22 mouse cellular contexts compared by ENCODE assay signal in the genomic region with DNA sequence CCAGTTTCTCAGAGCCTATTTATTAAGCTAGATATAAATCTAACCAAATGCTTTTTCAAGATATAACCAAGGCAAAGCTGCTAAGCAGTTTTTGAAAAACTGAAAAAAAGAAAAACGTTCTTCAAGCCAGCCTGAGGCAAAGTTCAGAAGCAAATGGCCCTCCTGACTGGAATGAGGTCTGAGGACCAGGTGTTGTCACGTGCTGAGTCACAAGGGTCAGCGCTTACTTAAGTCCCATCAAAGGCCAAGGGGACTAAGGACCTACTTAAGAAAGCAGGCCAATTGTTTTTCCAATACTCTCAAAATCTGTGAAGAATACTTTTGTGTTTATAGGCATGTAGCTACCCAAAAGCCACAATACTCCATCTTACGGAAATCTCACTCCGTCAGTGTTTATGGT. TPM values are rescaled to one million over a fixed set of nuclear protein-coding genes. Genes with fewer than 3 reads are reported as not detected.
DNase-seq lines count a peak whose midpoint lies in the region; ATAC-seq and TF ChIP-seq lines count a peak whose summit lies in the region.
"Had no signal": no experiment of that assay in that cellular context is flagged by ENCODE, and none has a peak within 500 bp of the region (broad histone marks: within the 10 kb centered on the region; RNA-seq: fewer than 3 reads in every experiment).

No protein-coding gene starts in this region.

- peaks cover 6% of the 10 kb centered on the region; the same call in 1 of the 2 replicates for H3K36me3 ChIP-seq in stomach, embryonic 15.5 days
- H3K36me3 ChIP-seq in stomach, postnatal 0 days (ENCODE audit: control insufficient read depth, insufficient read depth, low read length), result no peaks in the 10 kb centered on the region
- H3K36me3 ChIP-seq in lung, postnatal 0 days (ENCODE audit: insufficient read depth, low read length), result no peaks in the 10 kb centered on the region
- H3K36me3 ChIP-seq: hindbrain, embryonic 12.5 days had no signal

- peak overlapping the region; percentile 40; the same call in 1 of the 2 replicates for H3K27ac ChIP-seq in stomach, embryonic 15.5 days
- H3K27ac ChIP-seq in stomach, postnatal 0 days (replicated peaks), result no peak overlapping the region
- peak overlapping the region; percentile 70 for H3K27ac ChIP-seq in lung, postnatal 0 days (ENCODE audit: low read length)
- H3K27ac ChIP-seq: embryonic facial prominence, embryonic 12.5 days; forebrain, embryonic 13.5 days; hindbrain, embryonic 12.5 days; limb, embryonic 15.5 days; liver, embryonic 15.5 days; midbrain, embryonic 12.5 days; neural tube, embryonic 12.5 days had no signal

- no peak for TF ChIP-seq EP300 in stomach, postnatal 0 days (optimal IDR thresholded peaks at IDR 0.05)
- 0 out of 2 replicates have a peak, but pooled peaks have one; percentile 29 for TF ChIP-seq EP300 in lung, postnatal 0 days (IDR thresholded peaks at IDR 0.05)

- no peaks in the 10 kb centered on the region for H3K4me1 ChIP-seq in stomach, embryonic 15.5 days
- H3K4me1 ChIP-seq in stomach, postnatal 0 days (replicated peaks; ENCODE audit: control insufficient read depth, insufficient read depth), result no peaks in the 10 kb centered on the region
- H3K4me1 ChIP-seq in lung, postnatal 0 days (ENCODE audit: insufficient read depth, low read depth, low read length), result no peaks in the 10 kb centered on the region
- H3K4me1 ChIP-seq: embryonic facial prominence, embryonic 12.5 days; forebrain, embryonic 13.5 days; hindbrain, embryonic 12.5 days; limb, embryonic 15.5 days; liver, embryonic 15.5 days; midbrain, embryonic 12.5 days; neural tube, embryonic 12.5 days had no signal

- no peaks in the 10 kb centered on the region for H3K9me3 ChIP-seq in stomach, embryonic 15.5 days
- no peaks in the 10 kb centered on the region for H3K9me3 ChIP-seq in stomach, postnatal 0 days (ENCODE audit: control insufficient read depth, low read length)
- no peaks in the 10 kb centered on the region for H3K9me3 ChIP-seq in lung, postnatal 0 days (ENCODE audit: low read length)
- H3K9me3 ChIP-seq: embryonic facial prominence, embryonic 12.5 days; forebrain, embryonic 13.5 days; hindbrain, embryonic 12.5 days; limb, embryonic 15.5 days; liver, embryonic 15.5 days; midbrain, embryonic 12.5 days; neural tube, embryonic 12.5 days had no signal

- H3K9ac ChIP-seq in stomach, embryonic 15.5 days, result no peak overlapping the region
- no peak overlapping the region for H3K9ac ChIP-seq in stomach, postnatal 0 days (ENCODE audit: low read length)
- no peak overlapping the region for H3K9ac ChIP-seq in lung, postnatal 0 days (replicated peaks; ENCODE audit: low read depth)
- H3K9ac ChIP-seq: embryonic facial prominence, embryonic 12.5 days; forebrain, embryonic 13.5 days; hindbrain, embryonic 12.5 days; limb, embryonic 15.5 days; liver, embryonic 15.5 days; midbrain, embryonic 12.5 days; neural tube, embryonic 12.5 days had no signal

- no peak for DNase-seq in stomach, postnatal 0 days (ENCODE audit: low spot score)
- peak; percentile 24 for DNase-seq in kidney, postnatal 10 days
- peak; percentile 66 for DNase-seq in lung, postnatal 0 days (ENCODE audit: low spot score)
- DNase-seq in gastrocnemius, postnatal 14 days, result no peak
- DNase-seq in adrenal gland, postnatal 14 days, result no peak
- no peak for DNase-seq in frontal cortex, adult 2 months (ENCODE audit: extremely low spot score in 1 of 2, low spot score in 1 of 2)
- DNase-seq: adrenal gland, adult 8-10 months; cerebellum, adult 9-11 months; gastrocnemius, postnatal 36 days; heart, postnatal 10 days; thymus, adult 18-20 months had no signal

- 75% methylated on average over 5 of the region's 5 CpGs for WGBS in stomach, embryonic 15.5 days
- WGBS in stomach, postnatal 0 days, result 69% methylated on average over 5 of the region's 5 CpGs
- WGBS in lung, postnatal 0 days, result 61% methylated on average over 5 of the region's 5 CpGs

- H3K4me3 ChIP-seq in stomach, embryonic 15.5 days (replicated peaks), result no peak overlapping the region
- no peak overlapping the region for H3K4me3 ChIP-seq in stomach, postnatal 0 days (ENCODE audit: low read depth, low read length)
- H3K4me3 ChIP-seq in lung, postnatal 0 days (ENCODE audit: low read depth, low read length), result no peak overlapping the region
- H3K4me3 ChIP-seq: embryonic facial prominence, embryonic 12.5 days; erythroblast, embryonic 14.5 days; forebrain, embryonic 13.5 days; hindbrain, embryonic 12.5 days; limb, embryonic 15.5 days; liver, embryonic 15.5 days; midbrain, embryonic 12.5 days; neural tube, embryonic 12.5 days had no signal

- intact Hi-C loops in gastrocnemius, postnatal 14 days (cut with DNase I; ENCODE audit: low total_unique reads), result no loop called here

- H3K27me3 ChIP-seq in stomach, embryonic 15.5 days (replicated peaks), result no peaks in the 10 kb centered on the region
- no peaks in the 10 kb centered on the region for H3K27me3 ChIP-seq in stomach, postnatal 0 days (ENCODE audit: control insufficient read depth, insufficient read depth, low read length)
- H3K27me3 ChIP-seq in lung, postnatal 0 days (replicated peaks; ENCODE audit: insufficient read depth, low read length), result no peaks in the 10 kb centered on the region
- H3K27me3 ChIP-seq: embryonic facial prominence, embryonic 12.5 days; forebrain, embryonic 13.5 days; hindbrain, embryonic 12.5 days; limb, embryonic 15.5 days; liver, embryonic 15.5 days; midbrain, embryonic 12.5 days; neural tube, embryonic 12.5 days had no signal

- TF ChIP-seq CTCF in stomach, postnatal 0 days (IDR thresholded peaks at IDR 0.05; ENCODE audit: low read depth), result no peak
- TF ChIP-seq CTCF in lung, postnatal 0 days (IDR thresholded peaks at IDR 0.05), result no peak

- ATAC-seq in stomach, embryonic 15.5 days (ENCODE audit: insufficient read depth, low FRiP score, low read depth), result no peak
- no peak for ATAC-seq in stomach, postnatal 0 days (ENCODE audit: low FRiP score, low TSS enrichment)
- peak; percentile 90 for ATAC-seq in lung, postnatal 0 days
- ATAC-seq: forebrain, embryonic 13.5 days; inflammation-experienced regulatory T-cells, adult 6 months had no signal

- no peak overlapping the region for H3K4me2 ChIP-seq in stomach, embryonic 15.5 days
- no peak overlapping the region for H3K4me2 ChIP-seq in stomach, postnatal 0 days (replicated peaks; ENCODE audit: low read depth)
- H3K4me2 ChIP-seq in lung, postnatal 0 days (replicated peaks; ENCODE audit: low read depth, low read length), result no peak overlapping the region
- H3K4me2 ChIP-seq: embryonic facial prominence, embryonic 12.5 days; forebrain, embryonic 13.5 days; heart, embryonic 11.5 days; hindbrain, embryonic 12.5 days; limb, embryonic 15.5 days; liver, embryonic 15.5 days; midbrain, embryonic 12.5 days; neural tube, embryonic 12.5 days had no signal

RNA-seq across cellular contexts. Expression of a gene that starts 12.2 kb away (rescaled TPM):
- 13.3 and 15.8 TPM in 2 replicates for polyA plus RNA-seq in stomach, embryonic 15.5 days (2015; fragmentation: Nextera tagmentation; extraction: Ambion mirVana)
- 9.9 and 12.8 TPM in 2 replicates for polyA plus RNA-seq in stomach, postnatal 0 days (2015; fragmentation: Nextera tagmentation; extraction: Ambion mirVana)
- polyA plus RNA-seq in lung, postnatal 0 days (2015; fragmentation: Nextera tagmentation; extraction: Ambion mirVana), result 14.8 and 15.5 TPM in 2 replicates
- 10 to 100 TPM; 17.2 to 18.1 TPM for total RNA-seq in gastrocnemius, postnatal 14 days (2021)
- total RNA-seq in adrenal gland, postnatal 14 days (2021), result 20.8 and 21.2 TPM in 2 replicates
- polyA plus RNA-seq in frontal cortex, adult 2 months (2012; rRNA removed), result 37.4 and 38.9 TPM in 2 replicates

RNA-seq across cellular contexts. Expression of a gene that starts 50.5 kb away (rescaled TPM):
- polyA plus RNA-seq in stomach, embryonic 15.5 days (2015; fragmentation: Nextera tagmentation; extraction: Ambion mirVana), result 21.4 and 21.6 TPM in 2 replicates
- polyA plus RNA-seq in stomach, postnatal 0 days (2015; fragmentation: Nextera tagmentation; extraction: Ambion mirVana), result 13.0 and 13.1 TPM in 2 replicates
- polyA plus RNA-seq in lung, postnatal 0 days (2015; fragmentation: Nextera tagmentation; extraction: Ambion mirVana), result 22.1 and 23.0 TPM in 2 replicates
- total RNA-seq in gastrocnemius, postnatal 14 days (2021), result 1 to 10 TPM; 5.5 to 5.8 TPM
- 12.7 and 14.0 TPM in 2 replicates for total RNA-seq in adrenal gland, postnatal 14 days (2021)
- polyA plus RNA-seq in frontal cortex, adult 2 months (2012; rRNA removed), result 11.4 and 13.4 TPM in 2 replicates

Comparison
In these comparisons a context has a peak if more than half of its experiments do, and no peak if none do; other contexts are left out.
1. DNase-seq: peak in kidney, postnatal 10 days (single experiment) and lung, postnatal 0 days (single experiment); none in stomach, postnatal 0 days (single experiment), gastrocnemius, postnatal 14 days (single experiment), adrenal gland, postnatal 14 days (single experiment) and frontal cortex, adult 2 months (0 of 2).